Mouse (Mus musculus): ENCODE measurements around the gene Klf12.

The Klf12 gene

DNA sequence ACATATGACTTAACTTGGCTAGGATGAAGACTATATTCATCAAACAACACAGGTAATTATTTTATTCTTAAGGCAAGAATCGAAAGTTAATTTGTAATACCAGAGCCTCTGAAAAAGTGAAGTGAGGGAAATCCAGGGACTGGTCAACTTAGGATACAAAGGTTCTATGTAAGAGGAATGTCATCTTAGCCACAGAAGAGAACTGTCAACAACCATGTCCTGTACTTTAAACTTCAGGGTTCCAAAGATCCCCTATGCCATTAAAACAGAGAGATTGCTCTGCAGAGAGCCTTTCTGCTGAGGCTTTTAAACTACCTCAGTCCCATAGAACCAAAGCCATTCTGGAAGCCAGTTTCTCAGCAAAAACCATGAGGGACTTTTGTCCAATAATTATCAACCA is 144.1 kb downstream of the Klf12 start:
- no peak for DNase-seq (ENCODE audit: low read depth, low spot score)

DNA sequence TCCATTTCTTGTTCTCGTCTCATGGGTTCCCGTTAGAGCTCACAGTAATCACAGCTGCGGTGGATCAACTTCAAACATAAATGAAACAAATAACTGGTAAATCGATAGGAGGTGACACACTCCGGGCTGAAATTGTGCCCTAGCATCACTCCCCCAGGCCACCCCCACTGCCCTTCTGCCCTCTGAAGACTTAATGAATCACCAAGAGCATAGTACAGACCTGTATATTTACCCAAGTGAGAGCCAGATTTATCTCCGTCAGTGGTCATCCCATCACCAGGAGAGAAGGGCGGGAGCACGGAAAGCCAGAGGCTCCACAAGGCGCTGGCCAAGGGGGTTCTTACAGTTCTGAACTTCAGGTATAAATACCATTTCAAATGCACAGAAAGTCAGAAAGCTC is 150.2 kb downstream of the Klf12 start:
- DNase-seq (ENCODE audit: low read depth, low spot score): no peak

DNA sequence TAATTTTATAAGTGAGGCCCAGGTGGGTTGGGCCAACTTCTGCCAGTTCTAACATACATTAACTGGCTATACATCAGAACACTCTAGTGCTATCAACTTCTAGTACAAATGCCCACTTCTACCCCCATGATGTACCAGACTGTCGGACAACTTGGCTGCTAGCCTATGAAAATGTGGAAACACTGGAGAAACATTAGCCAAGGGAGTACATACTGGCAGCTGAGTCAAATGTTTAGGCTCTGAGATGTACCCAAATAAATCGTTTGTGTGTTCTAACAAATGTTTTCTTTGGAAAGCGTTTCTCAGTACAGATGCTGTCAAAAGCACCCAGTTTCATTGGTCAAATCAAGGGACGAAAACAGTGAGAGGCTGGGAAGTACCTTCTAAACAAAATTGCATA is 152.0 kb downstream of the Klf12 start:
- DNase-seq (ENCODE audit: low read depth, low spot score): no peak

DNA sequence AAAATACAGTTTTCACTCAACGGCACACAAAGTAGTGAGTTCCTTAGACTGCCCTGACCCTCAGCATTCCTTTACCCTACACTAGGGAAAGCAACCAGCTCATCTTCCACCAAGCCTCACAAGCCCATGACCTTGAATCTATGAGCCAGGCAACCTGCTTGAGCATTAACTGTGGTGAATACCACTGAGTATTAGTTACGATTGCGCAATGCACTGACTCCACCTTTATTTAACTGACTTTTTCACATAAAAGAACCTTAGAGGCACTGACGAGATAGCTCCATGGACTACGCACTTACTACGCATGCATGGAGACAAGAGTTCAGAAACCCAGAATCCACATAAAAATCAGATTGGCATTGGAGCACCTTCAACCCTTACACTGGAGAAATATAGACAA is 158.4 kb downstream of the Klf12 start:
- DNase-seq (ENCODE audit: low read depth, low spot score): no peak

DNA sequence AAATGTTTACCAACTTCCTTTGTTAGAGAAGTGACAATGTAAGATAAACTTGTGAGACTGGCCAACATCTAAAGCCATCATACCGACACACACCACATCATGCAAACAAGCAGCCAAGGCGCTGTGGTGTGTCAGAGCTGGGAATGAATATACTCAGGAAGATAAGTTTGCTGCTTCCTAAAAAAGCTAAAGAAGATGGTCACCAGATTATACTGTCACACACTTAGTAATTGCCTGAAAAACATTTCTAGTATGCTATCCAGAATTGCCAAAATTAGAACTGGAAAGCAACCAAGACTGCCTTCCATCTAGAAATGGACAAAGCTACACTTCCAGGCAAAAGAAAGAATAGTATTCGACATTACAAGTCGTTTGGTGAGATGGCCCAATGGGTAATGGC is 163.4 kb downstream of the Klf12 start:
- no peak for DNase-seq (ENCODE audit: low read depth, low spot score)

DNA sequence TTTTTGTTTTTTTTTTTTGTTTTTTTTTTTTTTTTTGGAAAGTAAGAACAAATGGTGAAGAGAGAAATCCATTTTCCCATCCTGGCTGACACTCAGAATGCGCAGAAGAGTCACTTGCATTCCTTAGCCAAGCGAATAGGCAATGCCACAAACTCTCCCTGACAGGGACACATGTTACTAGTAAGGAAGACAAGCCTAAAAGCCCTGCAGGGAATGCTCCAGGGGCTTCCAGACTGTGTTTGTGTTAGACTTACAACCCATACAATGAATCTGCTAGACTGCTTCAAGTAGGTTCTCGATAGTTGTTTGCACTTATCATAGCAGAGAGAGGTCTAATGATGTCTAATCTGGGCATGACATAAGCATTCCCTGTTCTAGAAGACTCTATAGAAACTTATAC is 164.6 kb downstream of the Klf12 start:
- DNase-seq (ENCODE audit: low read depth, low spot score): no peak

GRCm38 (mm10) chr14:100113419-100113818 is 171.1 kb downstream of the Klf12 start:
- no peak for DNase-seq (ENCODE audit: low read depth, low spot score)

GRCm38 (mm10) chr14:100111735-100112134 is 172.7 kb downstream of the Klf12 start:
- no peak for DNase-seq (ENCODE audit: low read depth, low spot score)

DNA sequence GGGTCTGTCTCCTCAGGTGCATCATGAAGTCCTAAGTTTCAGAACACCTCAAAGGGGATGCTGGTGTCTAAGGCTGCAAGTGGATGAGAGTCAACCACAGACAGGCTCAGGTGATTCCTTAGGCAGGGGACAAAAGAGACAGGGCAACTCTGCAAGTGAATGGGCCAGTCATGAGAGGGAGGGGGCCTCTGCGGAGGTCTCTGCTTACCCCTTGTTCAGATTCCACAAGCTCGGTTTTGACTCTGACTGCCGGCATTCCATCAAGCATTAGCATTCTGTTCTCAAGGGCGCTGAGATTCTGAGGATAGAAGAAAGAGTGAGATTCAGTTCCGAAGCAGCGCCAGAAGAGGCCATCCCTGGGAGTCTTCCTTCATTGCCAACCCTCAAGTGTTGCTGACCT is 174.9 kb downstream of the Klf12 start:
- DNase-seq (ENCODE audit: low read depth, low spot score): no peak

GRCm38 (mm10) chr14:100105570-100105969 is 178.9 kb downstream of the Klf12 start:
- DNase-seq (ENCODE audit: low read depth, low spot score): no peak

DNA sequence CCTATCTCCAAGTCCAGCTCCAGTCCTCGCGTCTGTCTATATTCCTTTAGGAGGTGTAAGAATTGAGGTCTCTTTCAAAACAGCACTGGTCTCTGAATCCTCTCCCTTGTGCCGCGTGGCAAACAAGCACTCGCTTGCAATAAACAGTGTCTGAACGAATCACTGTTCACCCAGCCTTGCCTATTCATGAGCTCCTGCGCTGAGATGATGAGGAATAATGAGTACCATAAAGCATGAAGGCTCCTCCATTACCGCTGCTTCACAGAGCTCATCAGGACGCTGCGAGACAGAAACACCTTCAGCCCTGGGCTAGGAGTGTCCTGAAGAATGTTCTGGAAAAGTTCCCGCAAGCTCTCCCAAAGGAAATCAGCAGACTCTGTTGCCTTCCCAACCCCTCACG is 179.7 kb downstream of the Klf12 start:
- no peak for DNase-seq (ENCODE audit: low read depth, low spot score)

DNA sequence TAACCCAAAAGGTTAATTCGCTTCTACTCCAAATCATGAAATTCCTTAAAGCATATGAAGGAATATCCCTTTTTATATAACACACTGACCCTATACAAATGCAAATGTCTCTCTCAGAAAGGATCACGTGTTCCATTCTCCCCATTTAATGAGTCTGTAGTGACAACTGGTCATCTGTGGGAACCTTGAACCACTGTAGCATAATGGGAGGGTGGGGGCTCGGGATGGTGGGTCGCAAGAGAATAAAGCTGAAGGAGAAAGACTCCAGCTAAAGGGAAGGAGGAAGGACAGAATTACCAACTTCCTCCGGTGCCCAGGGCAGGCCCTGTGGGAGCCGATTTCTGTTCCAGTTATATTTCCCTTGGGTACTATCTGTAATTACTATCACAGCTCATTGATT is 180.7 kb downstream of the Klf12 start:
- DNase-seq (ENCODE audit: low read depth, low spot score): no peak

GRCm38 (mm10) chr14:100097208-100098189 is 187.0 kb downstream of the Klf12 start:
- DNase-seq (ENCODE audit: low read depth, low spot score): no peak

GRCm38 (mm10) chr14:100095730-100096129 is 188.7 kb downstream of the Klf12 start:
- DNase-seq (ENCODE audit: low read depth, low spot score): no peak

DNA sequence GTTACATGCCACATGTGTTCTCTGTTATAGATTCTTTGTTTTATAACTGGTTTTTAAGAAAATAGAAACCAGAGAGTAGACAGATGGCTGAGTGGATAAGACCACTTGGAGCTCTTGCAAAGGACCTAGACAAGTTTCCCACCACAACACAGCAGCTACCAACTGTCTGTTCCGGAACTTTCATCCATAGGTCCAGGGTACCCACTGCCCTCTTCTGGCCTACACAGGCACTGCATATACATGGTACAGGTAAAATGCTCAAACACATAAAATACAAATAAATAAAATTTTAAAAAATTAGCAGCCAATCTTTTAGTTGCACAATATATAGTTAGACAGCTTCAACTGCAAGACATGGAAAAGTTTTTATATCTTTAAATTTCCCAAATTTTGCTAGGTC is 194.0 kb downstream of the Klf12 start:
- peak; percentile 9 for DNase-seq (ENCODE audit: low read depth, low spot score)

- DNase-seq (ENCODE audit: low read depth, low spot score): no peak
These were observed 204.9 kb downstream of the Klf12 start for GRCm38 (mm10) chr14:100079620-100080019.

- DNase-seq (ENCODE audit: low read depth, low spot score): no peak
These were observed 211.9 kb downstream of the Klf12 start for GRCm38 (mm10) chr14:100072431-100073195.

- no peak for DNase-seq (ENCODE audit: low read depth, low spot score)
These were observed 214.9 kb downstream of the Klf12 start for GRCm38 (mm10) chr14:100069543-100070090.

DNA sequence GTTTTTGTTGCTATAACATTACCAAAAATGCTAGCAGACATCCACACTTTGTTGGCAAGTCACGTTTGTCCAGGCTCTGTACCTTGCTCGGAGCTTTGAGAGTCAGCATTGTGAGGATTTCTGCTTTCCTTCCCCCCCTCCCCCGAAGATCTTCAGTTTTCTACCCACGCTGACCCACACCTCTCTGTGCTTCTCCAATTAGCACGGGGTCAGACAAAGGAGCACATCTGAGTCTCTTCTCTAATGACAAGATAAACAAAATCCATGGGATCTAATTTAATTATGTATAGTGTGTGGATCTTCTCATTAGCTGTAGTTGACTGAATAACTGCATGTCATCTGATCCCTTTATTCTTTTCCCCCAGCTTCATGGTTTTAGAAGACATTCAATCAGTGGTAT is 215.8 kb downstream of the Klf12 start:
- DNase-seq (ENCODE audit: low read depth, low spot score): no peak

GRCm38 (mm10) chr14:100062516-100062915 is 222.0 kb downstream of the Klf12 start:
- no peak for DNase-seq (ENCODE audit: low read depth, low spot score)

DNA sequence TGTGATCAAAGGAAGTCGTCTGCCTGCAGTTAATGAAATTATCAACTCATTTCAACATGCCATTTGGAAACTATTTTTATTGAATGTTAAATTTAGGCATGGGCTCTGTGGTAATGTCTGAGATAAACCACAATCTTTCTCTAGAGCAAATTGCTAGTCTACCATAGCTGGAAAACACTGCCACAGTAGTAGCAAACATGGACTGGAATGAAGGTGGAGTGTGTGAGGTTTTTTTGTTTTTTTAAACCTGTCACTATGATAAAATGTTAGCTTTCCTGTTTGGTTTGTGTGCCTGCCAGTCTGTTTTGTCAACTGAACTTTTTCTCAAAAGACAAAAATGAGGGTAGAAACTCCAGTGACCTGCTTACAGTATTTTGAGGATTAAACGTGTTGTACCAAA is 230.3 kb downstream of the Klf12 start:
- DNase-seq (ENCODE audit: low read depth, low spot score): no peak

DNA sequence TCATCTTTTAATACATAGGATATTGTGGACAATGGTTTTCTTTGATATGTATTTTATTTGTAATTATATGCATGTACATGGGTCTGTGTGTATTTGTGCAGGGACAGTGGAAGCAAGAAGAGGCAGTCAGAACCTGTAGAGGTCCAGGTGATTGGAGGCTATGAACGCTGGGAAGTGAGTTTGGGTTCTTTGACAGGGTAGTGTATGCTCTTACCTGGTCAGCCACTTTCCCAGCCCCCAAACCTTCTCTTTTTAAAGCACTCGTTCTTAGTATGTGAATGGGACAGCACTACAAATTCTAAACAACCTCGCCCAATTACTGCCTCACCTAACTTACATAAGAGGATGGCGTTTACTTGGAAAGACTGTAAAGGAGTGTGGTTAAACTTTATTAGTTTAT is 231.0 kb downstream of the Klf12 start:
- DNase-seq (ENCODE audit: low read depth, low spot score): no peak
